Mouse (Mus musculus) lung, postnatal 10 days (tissue): Measurements from ENCODE around the gene Rpl32.

Experiments
- DNase-seq: peaks from one replicate; pipeline ENCODE4 v3.0.0; 2021

The Rpl32 gene

GRCm38 (mm10) chr6:115808488-115809231 is at the start of gene Rpl32:
Gene Rpl32, minus strand, starts transcription at chr6:115808747.
- DNase-seq, result peak; percentile 93

GRCm38 (mm10) chr6:115856361-115856745 is 47.8 kb upstream of the Rpl32 start:
- peak; percentile 48 for DNase-seq

GRCm38 (mm10) chr6:115855733-115856360 is 47.3 kb upstream of the Rpl32 start:
- DNase-seq, result peak; percentile 40

DNA sequence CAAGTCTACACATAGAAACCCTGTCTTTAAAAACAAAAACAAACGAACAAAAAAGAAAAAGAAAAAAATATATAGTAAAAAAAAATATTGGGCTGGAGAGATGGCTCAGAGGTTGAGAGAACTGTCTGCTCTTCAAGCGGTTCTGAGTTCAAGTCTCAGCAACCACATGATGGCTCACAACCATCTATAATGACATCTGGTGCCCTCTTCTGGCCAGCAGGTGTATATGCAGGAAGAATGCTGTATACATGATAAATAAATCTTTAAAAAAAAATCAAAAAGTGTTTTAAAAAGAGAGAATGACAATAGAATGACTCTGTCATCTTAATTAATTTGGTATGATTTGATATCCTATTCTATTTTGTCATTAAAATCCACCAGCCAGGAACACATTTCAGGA is 45.9 kb upstream of the Rpl32 start:
- DNase-seq, result no peak

- no peak for DNase-seq
Observed at GRCm38 (mm10) chr6:115853985-115854384, 45.4 kb upstream of the Rpl32 start.

DNA sequence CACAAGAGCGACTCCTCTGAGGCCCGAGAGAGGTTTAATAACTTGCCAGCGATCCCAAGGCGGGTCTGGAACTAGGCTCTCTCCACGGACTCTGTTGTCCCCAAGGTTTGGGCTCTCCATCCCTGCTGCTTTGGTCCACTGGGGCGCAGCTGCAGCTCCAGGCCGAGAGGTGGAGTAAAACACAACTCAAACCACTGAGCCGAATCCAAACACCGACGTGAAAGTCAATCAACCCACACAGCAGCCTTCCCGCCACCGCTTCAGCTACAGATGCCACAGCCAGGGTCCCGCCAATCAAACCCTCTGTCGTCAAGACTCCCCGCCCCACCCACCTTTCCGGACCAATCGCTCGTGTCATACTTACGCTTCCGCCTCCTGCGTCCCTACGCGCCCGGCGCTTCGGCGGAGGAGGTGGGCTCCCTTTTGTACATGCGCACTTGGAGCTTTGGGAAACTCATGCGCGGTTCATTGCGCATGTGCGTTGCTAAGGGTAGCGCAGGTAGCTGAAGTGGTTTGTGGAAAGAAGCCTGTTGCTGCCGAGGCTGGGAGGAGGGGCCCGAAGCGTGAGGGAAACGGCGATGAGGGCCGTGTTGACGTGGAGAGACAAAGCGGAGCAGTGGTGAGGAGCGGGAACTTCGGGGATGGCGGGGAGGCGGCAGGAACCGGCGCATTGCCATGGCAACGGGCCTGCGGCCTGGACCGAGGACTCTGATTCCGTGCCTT is 44.7 kb upstream of the Rpl32 start, which contains the start of the genes Mbd4 and Ift122:
Gene Mbd4 (minus strand): TSS at position 281 of the 723 bp plus-strand sequence.
Gene Ift122 (plus strand): TSS at position 380 of the 723 bp plus-strand sequence.
- DNase-seq, result peak; percentile 100

GRCm38 (mm10) chr6:115852446-115853090 is 44.0 kb upstream of the Rpl32 start:
- no peak for DNase-seq

DNA sequence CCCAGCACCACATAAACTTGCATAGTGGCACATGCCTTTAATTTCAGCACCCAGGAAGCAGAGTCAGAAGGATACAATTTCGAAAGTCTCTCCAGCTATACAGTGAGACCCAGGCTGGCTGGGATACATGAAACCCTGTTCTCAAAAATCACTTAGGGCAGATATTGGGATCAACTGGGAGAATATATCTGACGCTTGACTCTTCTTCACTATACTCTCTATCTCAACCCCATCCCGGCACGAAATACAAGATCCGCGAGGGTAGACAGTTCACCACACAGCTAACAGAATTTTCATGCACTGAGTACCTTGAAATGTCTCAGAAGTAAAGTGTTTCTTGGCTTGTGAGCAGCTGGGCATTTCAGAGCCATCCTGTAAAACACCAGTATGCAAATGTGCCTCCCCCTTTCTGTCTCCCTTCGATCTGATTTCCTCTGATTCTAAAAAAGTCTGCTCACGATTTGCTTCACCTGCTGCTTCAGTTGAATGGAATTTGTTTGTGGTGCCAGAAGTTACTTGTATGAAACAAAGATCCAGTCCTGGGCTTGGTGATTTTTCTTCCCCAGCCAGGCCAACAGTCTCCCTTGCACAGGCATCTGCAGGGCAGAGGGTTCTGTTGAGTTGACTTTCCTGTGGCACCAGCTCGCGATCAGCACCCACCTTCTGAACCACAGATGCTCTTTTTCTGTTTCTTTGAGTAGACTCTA is 40.2 kb upstream of the Rpl32 start:
- no peak for DNase-seq

DNA sequence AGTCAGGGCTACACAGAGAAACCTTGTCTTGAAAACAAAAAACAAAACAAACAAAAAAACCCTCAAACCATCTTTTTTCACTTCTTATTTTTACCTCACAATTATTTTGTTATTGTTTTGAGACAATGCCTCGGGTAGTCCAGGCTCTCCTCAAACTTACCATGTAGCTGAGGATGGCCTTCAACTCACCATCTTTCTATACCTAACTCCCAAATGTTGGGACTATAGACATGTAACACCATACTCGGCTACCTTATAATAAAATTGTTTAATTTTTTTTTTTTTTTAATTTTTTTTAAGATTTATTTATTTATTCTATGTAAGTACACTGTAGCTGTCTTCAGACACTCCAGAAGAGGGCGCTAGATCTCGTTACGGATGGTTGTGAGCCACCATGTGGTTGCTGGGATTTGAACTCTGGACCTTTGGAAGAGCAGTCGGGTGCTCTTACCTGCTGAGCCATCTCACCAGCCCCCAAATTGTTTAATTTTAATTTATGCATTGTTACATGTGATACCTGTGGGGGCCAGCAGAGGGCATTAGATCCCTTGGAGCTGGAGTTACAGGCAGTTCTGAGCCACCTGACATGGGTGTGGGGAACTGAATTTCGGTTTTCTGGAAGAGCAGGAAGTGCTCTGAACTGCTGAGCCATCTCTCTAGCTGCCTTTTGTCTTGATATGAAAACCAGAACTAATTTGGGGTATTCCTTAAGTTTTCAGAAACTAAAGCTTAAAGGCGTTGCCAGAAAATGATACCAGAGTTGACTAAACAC is 38.3 kb upstream of the Rpl32 start:
- DNase-seq, result peak; percentile 82

DNA sequence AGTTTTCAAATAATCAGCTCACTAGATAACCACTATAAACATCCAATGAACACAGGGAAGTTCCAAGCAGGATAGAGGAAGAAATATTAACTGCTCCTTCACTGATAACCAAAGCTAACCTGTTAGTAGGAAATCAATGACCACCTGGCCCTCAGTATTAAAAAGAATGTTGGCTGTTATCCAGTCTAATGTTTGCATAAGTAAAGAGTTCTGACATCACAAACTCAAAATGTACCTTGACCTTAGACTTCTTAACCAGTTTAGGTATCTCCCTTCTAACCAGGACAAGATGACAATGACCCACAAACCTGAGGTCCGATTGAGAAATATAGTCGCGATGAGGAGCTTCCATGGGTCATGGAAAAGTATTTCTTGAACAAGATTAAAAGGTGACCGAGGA is 36.5 kb upstream of the Rpl32 start:
- DNase-seq, result no peak

GRCm38 (mm10) chr6:115838745-115839144 is 30.2 kb upstream of the Rpl32 start:
- no peak for DNase-seq

- peak; percentile 85 for DNase-seq
Observed at GRCm38 (mm10) chr6:115838161-115838597, 29.6 kb upstream of the Rpl32 start, which contains the start of gene Efcab12. Gene Efcab12, minus strand, starts transcription at chr6:115838412.

- DNase-seq, result no peak
Observed at GRCm38 (mm10) chr6:115833861-115834260, 25.3 kb upstream of the Rpl32 start.

GRCm38 (mm10) chr6:115832152-115832850 is 23.8 kb upstream of the Rpl32 start:
- no peak for DNase-seq

GRCm38 (mm10) chr6:115830779-115831601 is 22.4 kb upstream of the Rpl32 start:
- no peak for DNase-seq

- peak; percentile 71 for DNase-seq
Observed at GRCm38 (mm10) chr6:115823850-115824464, 15.4 kb upstream of the Rpl32 start.

DNA sequence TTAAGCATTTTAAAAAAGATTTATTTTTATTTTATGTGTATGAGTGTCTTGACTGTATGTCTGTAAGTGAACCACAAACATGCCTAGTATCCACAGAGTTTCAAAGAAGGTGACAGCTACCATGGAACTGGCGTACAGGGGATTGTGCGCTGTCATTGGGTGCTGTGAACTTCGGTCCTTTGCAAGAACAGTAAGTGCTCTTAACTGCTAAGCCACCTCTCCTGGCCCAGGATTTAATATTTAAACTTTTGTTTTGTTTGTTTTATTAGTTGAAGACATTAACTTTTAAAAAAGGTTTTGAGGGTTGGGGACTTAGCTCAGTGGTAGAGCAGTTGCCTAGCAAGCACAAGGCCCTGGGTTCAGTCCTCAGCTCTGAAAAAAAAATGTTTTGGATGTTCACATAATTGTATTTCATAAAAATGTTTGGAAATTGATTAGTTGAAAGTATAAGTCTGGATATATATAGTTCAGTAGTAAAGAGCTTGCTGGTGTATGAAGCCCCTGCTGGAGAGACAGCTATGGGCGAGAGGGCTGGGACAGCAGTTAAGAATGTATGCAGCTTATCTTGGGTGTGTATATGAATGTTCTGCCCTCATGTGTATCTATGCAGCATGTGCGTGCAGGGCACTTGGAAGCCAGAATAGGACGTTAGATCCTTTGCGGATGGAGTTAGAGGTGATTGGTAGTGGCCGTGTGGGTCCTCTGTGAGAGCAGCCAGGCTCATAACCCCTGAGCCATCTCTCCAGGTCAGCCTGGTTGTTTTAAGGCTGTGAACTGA is 12.9 kb upstream of the Rpl32 start:
- no peak for DNase-seq

- DNase-seq, result no peak
Observed at GRCm38 (mm10) chr6:115818129-115818528, 9.6 kb upstream of the Rpl32 start.

DNA sequence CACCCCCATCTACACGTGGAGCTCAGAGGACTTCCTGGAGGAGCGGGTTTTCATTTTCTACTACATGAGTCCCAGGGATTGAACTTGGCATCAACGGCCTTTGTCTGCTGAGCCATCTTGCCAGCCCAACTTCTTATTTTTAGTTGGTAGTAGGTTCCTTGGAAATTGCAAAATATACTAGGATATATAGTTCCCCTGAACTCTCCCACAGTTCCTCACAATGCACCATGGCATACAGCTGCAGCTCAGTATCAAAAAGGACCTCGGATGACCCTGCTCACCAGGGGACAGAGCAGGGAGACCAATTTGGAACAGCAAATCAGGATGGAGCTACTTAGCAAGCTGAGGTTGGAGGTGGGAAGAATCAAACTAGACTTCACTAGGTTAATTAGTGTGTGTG is 6.5 kb upstream of the Rpl32 start:
- DNase-seq, result no peak
